Mouse (Mus musculus): ENCODE results near the gene Tmem185b.

The Tmem185b gene

GRCm38 (mm10) chr1:119540836-119541557 lies 15.0 kb downstream of the Tmem185b start:
- DNase-seq = no peak

DNA sequence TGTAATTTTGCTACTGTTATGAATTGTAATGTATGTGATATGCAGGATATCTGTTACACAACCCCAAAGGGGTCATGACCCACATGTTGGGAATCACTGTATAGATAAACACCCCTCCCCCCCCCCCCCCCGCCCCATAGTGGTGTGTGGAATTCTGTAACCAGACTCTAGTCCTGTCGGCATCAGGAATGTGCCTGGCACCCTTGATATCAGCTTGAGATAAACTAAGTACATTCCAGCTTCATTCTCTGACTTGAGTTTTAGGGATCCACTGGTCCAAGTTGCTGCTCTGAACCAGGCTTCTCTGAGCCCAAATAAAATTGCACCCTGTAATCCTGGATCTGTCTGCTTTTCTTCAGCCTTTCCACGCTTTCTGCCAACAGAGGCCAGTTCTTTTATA lies 15.6 kb downstream of the Tmem185b start:
- DNase-seq = no peak

GRCm38 (mm10) chr1:119543316-119543715 lies 17.4 kb downstream of the Tmem185b start:
- no peak for DNase-seq

- DNase-seq = no peak
Observed at GRCm38 (mm10) chr1:119544611-119545155, 18.7 kb downstream of the Tmem185b start.

GRCm38 (mm10) chr1:119545164-119545563 lies 19.2 kb downstream of the Tmem185b start:
- DNase-seq = no peak

GRCm38 (mm10) chr1:119545671-119546070 lies 19.7 kb downstream of the Tmem185b start:
- no peak for DNase-seq

DNA sequence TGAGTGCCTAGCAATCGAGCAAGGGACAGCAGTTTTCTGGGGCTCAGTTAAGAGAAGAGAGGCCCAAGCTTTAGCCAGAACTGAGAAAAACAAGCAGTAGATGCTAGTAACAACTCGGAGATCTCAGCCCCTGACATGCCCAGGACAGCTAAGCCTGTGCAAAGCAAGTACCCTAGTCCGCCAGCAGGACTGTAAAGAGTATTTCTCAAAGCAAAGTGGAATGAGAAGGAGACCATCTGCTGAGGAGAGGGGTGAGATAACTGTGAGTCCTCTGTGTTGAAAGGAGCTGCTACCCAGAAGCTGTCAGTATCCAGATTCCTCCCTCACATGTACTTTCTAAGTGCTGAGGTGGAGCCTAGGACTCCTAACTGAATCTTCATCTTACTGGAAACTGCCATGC lies 20.5 kb downstream of the Tmem185b start:
- no peak for DNase-seq

GRCm38 (mm10) chr1:119548668-119549326 lies 22.8 kb downstream of the Tmem185b start:
- peak; percentile 74 to 76 for DNase-seq

- no peak for DNase-seq
Observed at GRCm38 (mm10) chr1:119549327-119549689, 23.3 kb downstream of the Tmem185b start.

- no peak for DNase-seq
Observed at GRCm38 (mm10) chr1:119550064-119550463, 24.1 kb downstream of the Tmem185b start.

- no peak for DNase-seq
Observed at GRCm38 (mm10) chr1:119551651-119552050, 25.7 kb downstream of the Tmem185b start.

DNA sequence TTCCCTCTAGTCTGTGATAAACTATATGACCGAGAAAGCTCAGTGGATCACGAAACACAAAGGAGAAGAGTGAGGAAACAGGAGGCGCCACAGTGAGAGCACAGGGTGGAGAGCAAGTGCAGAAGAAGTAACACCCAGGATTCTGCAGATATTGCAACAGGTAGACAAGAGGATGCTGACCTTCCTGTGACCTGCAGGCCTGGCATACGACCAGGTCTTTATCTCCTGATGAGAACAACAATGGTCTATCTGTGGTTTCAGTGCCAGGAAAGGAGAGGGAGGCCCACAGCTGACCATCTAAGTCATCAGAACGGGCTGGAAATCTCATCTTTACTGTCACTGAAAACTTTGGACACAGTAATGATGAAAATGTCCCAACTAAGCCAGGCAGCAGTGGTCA lies 29.7 kb downstream of the Tmem185b start:
- DNase-seq = no peak

- DNase-seq = no peak
Observed at GRCm38 (mm10) chr1:119557641-119558395, 31.9 kb downstream of the Tmem185b start.

GRCm38 (mm10) chr1:119565531-119565930 lies 39.6 kb downstream of the Tmem185b start:
- DNase-seq = no peak

- DNase-seq = no peak
Observed at GRCm38 (mm10) chr1:119570134-119570533, 44.2 kb downstream of the Tmem185b start.
